Mouse (Mus musculus): ENCODE measurements at regions not wholly inside any gene's neighbourhood (a gene's known extent, or its start where the extent isn't known, plus 50 kb on each side); places are given as distances from the start of the nearest gene placed in this dataset.
"Not testable (repeated sequence)": the region's sequence is repeated elsewhere in the genome, so short reads cannot be mapped to it uniquely, and the experiment has no call there.

DNA sequence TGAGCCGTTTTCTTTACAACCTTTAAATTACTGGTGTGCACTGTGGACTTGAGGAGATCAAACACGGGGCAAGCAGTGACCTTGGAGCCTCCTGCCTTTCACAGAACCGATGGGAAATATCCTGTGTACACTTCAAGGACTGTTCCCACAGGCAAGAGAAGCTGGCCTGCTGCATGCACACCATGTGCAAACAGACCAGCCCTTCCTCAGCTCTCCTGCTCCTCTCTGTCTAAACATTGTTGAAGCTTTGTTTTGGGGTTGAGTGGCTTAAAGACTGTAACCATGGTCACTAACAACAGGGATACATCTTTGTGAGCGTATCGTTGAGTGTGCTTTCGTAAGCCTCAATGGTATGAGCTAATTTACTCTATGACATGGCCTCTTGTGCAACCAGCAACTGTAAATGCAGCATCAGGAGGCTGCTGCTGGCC lies 50.2 kb upstream of the Agps start:
- DNase-seq (ENCODE audit: low spot score in 2 of 2) = no peak

DNA sequence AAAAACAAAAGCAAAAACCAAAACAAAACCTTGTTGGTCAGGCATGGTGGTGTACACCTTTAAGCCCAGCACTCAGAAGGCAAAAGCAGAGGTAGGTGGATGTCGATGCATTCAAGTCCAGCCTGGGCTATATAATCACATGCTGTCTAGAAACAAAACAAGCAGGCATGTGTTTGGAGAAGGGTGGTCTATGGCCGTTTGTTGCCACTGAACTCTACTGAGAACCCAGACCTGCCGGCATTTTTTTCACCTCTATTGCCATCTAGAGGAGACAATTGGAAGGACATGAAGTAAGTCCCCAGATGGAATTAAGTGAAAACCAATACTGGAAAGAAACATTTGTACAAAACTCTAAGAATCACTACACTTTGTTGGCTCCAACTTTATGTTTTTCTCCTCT lies 50.9 kb upstream of the Agps start:
- DNase-seq (ENCODE audit: low spot score in 2 of 2) = peak in 1 of 2 experiments; percentile 34

DNA sequence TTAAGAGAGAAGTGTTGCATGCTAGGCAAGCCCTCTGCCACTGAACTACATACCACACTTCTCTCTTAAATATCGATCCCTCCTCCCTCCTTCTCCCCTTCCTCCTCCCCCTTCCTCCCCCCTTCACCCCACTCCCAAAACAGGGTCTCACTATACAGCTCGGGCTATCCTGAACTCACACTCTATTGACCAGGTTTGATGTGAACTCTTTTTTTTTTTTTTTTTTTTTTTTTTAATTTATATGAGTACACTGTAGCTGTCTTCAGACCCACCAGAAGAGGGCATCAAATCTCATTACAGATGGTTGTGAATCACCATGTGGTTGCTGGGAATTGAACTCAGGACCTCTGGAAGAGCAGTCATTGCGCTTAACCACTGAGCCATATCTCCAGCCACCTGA lies 53.3 kb upstream of the Agps start:
- not testable (repeated sequence) for DNase-seq (ENCODE audit: low spot score in 2 of 2)

DNA sequence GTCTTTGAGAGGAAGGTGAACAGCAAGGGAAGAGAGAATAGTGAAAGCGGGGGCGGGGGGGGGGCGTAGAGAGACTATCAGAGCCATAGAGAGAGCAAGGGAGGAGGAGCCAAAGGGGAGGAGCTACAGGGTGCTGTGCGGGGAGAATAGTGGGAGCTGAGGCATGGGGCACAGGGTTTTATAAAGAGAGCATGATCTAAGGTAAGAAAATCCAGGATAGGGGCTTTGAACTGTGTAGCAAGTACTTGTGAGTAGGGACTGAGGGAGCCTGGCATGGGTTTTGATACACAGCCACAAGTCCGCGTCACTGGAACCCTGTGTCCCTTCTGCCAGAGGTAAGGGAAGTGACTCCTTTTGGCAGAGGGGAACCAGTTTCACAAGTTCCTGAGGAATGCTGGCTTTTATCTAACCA lies 54.9 kb upstream of the Agps start:
- DNase-seq (ENCODE audit: low spot score in 2 of 2) = no peak

DNA sequence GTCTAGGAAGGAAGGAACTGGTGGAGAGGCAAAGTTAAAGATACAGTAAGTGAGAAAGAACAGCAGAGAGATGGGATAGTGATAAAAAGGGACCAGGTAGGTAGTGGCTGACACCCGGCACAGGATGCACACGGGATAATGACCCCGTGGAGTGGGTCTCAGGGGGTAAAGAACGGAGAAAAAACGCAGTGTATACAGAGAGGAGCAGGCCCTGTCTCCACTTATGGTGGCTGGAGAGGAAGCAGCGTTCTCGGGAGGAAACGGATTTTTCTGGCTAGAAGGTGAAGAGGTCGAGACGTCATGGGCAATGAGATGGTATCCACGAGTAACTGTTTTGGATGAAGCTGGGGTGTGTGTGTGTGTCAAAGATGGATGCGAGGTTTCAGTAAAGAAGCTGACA lies 55.4 kb upstream of the Agps start:
- no peak for DNase-seq (ENCODE audit: low spot score in 2 of 2)

DNA sequence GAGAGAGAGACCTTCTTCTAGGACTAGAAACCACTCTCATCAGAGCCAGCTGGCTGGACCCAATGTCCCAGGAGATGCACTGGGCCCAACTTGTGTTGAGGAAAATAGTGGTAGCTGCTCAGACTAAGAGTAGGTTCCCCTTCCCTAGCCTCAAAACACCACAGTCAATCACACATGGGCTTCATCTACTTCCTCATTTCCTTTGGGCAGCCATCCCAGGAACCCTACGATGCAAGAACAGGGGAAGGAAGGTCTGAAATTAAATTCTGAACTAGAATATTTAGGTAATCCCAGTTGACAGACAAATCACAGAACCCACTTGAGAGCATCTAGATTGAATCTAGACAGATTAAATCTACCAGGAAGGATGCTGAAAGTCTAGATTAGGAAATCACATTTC lies 56.8 kb upstream of the Agps start:
- no peak for DNase-seq (ENCODE audit: low spot score in 2 of 2)

DNA sequence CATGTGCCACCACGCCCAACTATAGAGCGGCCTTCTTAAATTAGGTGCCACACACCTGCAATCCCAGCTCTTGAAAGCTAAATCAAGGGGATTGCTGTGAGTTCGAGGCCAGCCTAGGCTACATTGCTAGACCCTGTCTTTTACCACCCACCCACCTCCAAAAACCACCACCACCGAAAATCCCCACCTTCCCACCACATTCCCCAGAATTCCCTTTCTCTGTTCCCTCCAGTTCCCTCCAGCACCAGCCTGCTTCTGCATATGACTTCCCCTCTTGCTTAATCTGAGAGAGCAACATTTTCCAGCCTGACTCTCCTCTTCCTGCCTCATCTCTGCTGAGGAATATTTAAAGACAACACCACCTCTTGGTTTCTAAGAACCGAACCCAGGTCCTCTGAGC lies 58.5 kb upstream of the Agps start:
- no peak for DNase-seq (ENCODE audit: low spot score in 2 of 2)

DNA sequence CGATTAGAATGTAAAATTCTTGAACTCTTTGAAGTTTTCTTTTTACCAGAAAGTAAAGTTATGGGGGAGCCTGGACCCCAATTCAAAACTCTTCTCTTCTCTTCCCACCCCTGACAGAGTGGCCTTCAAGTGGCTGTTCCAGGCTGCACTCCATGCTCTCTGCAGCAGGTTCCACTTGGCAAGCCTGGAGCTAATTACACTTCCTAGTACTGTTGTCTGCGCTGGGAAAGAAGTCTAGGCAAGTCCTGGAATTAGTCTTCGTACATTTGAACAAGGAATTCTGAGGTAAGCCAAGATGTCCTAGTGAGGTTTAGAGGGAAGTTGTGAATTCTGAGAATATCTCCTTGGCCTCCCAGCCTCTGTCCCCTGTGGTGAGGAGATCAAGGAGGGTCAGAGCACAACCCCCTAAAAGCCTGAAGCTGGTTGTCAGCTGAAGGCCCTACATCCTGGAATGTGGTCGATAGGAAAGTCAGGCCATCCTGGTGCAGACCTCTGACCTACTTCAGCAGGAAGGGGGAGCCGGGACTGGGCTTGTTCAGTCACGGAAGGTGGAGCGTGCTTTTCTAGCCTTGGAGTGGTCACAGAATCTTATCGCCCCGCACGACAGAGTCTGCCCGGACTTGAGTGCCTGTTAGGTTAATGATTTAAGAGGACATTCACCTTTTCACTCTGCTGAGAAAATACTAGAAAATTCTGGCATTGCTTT lies 59.6 kb upstream of the Agps start:
- no peak for DNase-seq (ENCODE audit: low spot score in 2 of 2)

DNA sequence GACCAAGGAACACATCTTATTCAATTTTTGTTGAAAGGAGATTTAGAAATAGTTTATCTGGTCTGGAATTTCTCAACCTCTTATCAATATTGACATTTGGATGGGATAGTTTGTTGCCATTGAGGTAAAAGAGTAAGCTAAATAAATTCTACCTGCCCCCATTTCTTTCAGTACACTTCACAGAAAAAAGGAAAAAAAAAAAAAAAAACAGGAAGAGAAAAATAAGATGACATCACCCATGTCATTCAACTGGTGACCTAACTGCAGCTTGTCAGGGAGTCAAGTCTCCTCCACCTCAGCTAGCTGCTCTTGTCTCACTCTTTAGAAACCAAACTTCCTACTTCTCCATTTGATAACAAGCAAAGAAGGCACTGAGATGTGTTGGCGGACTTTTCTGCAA lies 61.3 kb upstream of the Agps start:
- no peak for DNase-seq (ENCODE audit: low spot score in 2 of 2)

DNA sequence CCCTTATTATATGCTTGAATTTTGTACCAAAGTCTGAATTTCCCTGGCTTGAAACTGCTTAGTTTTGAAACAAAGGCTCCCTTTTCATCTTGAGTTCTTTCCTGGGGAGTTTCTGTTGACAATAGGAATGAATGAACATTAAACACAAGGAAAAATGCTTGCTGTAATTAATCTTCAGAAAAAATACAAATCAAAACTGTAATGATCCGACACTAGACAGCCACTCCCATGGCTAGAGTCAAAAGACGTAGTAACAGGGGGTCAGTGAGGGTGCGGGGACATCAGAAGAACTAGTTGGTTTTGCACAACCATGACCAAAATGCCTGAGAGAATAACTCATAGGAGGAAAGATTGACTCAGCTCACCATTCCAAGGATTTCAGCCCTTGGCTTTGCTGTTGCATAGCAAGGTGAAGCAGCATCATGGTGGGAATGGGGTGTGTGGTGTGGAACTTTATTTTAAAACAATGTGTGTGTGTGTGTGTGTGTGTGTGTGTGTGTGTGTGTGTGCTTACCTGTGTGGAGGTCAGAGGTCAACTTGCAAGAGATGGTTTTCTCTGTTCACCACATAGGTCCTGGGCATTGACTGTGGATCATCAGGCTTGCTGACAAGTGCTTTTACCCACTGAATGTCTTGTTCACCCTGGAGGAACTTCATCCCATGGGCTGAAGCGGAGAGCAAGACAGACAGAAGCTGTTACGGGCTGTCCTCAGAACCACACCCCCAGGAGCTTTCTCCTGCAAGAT lies 63.2 kb upstream of the Agps start:
- DNase-seq (ENCODE audit: low spot score in 2 of 2) = no peak

DNA sequence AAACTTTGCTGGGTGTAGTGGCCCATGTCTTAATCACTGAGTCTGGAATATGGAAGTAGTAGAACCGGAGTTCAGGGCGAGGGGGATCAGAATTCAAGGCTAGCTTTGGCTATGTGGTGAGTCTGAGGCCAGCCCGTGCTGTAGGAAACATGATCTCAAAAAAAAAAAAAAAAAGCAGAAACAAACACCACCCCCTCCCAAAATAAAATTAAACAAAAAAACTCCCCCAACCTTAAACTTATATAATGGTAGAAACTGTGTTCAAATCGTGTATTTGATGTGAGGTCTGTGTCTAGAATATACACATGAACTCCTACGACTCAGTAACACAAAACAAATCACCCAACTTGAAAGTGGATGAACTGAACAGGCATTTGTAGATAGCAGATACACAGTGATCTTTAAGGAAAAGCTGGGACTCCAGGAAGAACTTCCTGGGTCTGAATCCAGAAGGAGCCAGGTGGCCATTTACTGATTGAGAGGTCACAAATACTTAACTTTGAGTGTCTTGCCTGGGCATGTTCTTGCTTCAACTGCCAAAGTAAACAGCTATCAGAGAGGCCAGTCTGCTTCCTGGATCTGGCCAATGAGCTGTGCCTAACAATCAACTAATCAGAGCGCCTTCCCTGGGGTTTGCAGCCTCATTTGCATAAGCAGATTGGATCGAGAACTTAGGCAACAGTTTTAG lies 63.6 kb upstream of the Nfe2l2 start:
- DNase-seq (ENCODE audit: low spot score in 2 of 2) = no peak

DNA sequence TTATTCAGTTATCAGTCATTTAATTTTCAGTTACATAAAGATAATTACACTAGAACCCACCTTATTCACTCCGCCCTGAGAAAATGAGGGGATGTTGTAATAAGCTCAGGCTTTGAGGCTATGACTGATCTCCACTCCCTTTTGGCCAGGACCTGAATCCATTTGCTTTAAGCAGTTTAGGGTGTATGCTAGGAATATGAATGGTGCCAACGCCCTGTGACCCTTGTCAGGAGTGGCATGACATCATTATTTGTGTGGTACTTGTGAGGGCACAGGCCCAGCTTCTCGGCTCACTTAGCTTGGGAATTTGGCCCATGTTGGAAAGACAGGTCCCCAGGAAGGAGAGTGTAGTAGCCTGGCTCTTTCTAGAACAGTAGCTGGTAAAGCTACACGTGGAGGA lies 61.0 kb upstream of the Nfe2l2 start:
- DNase-seq (ENCODE audit: low spot score in 2 of 2) = no peak

DNA sequence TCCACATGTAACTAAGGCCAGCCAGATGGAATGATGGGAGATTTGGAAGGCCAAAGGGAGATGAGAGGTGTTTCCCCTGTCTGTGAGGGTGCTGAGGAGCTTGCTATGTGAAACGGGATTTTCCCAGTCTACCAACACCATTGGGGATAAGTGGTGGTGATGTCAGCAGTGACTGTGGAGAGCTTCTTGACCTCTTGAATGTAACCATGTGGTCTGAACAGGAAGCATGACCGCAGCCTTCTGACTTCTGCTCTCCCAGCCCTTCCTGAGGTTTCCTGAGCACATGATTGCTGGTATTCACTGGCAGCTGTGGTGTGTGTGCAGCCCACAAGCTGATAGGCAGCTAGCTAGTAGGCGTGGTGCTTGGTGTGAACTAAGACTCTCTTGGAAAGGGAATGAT lies 58.8 kb upstream of the Nfe2l2 start:
- DNase-seq (ENCODE audit: low spot score in 2 of 2) = no peak

DNA sequence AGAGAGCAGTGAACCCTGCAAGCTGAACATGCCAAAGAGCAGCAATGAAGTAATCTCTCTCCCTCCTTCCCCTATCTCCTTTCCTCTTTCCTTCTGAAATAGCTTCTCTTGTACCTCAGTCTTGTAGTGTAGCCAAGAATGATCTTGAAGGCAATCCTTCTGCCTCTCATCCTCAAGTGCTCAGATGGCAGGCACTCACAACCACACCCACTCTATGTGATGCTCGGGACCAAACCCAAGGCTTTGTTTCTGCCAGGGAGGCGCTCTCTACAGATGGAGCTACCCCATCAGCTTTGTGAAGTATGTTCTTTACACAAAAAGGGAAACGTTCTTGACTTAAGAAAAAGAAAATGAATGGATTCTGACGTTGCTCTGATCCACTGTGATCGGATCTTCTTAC lies 57.6 kb upstream of the Nfe2l2 start:
- DNase-seq (ENCODE audit: low spot score in 2 of 2) = no peak

DNA sequence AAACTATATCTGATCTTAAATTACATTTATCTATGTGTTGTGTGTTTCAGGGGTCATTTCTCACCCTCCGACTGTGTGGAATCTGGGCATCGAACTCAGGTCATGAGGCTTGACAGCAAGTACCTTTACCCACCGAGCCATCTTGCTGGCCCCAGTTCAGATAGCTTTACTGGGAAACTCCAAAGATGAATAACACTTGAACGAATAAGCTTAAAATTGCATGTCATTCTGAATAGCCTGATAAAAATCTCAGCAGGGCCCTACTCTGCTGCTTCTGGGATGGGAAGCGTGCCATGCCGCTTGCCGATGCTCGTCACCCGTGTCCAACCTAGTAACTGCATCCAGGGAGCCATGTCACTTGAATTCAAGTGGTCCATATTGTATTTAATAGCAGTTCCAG lies 57.2 kb upstream of the Nfe2l2 start:
- no peak for DNase-seq (ENCODE audit: low spot score in 2 of 2)

DNA sequence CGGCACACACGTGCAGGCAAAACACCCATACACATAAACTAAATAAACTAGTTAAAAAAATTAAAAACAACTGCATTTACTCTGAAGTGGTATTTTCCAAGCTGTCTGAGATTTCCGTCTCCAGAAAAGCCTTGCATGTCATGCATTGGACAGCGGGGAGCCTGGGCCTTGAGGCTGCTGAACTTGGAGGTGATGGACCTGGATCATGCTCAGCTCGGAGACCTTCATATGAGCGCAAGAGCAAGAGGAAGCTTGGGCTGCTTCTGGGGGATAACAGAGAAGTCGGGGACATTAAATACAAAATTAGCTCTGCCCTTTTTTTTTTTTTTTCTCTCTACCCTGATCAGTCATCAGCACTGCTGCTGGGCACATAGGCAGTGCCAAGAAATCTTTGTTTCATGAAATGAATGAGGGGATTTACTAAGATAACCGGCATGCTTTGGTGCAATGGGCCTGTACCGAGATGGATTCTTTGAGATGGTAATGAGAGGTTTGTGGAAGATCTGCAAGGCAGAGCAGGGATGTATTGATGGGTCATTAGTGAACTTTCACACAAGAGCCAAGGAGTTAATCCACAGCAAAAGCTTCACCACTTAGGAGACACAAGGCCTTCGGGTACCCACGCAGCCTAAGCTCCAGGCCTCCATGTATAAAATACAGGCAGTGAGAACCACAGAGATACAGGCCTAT lies 54.9 kb upstream of the Nfe2l2 start:
- no peak for DNase-seq (ENCODE audit: low spot score in 2 of 2)

DNA sequence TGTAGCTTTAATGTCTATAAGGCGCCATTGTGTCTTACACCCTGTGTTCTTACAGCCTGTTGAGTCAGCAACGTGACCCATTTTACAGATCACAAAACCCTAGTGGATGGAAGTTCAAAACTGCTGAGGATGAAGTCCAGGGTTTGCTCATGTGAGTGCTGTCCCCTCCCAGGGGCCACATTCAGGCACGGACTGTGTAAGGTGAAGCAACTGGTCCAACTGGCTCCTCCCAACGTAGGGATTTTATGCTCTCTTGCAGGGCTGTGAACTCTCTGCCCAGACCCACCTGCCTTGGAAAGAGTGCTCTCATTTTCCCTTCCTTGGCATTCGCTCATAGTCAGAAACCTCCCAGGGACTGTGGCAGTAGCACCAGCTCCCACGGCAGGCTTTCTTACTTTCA lies 53.8 kb upstream of the Nfe2l2 start:
- no peak for DNase-seq (ENCODE audit: low spot score in 2 of 2)

DNA sequence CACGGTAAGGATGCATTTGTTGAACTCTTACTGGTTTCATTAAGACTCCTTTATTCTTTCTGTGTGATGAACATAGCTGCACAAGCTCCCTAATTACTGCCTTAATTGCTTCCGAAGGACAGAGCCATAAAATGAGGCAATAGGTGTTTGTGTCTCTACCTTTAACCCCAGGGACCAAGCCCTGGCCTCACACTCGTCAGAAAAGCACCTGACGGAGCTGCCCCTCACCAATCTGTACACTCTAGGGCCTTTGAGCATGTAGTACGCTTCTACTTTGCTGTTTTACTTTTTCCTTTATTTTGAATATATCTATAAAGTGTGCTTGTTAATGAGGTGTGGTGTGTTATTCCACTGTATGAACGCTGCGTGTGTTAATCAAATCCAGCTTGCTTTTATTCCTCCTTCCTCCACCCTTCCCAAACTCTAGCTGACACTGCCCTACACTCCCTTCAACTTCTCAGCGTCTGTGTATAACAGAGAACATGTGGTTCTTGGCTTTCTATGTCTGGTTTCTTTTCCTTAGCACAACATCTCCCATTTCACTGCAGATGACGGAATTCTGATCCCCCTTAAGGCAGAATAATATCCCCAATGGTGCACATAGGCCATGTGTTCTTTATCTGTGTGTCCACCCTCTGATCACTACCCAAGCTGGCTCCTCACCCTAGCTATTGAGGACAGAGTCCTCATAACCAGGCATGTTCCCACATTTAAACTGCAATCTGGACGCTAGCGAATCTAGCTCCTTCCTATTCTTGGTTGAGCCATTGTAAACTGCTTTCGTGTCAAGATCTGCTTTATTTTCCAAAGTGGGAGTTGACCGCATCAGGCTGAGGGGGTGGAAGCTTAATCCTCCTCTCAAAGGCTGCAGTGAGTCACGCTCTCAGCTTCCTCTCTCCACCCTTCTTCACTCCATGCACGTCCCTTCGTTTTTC lies 52.5 kb upstream of the Nfe2l2 start:
- DNase-seq (ENCODE audit: low spot score in 2 of 2) = no peak

DNA sequence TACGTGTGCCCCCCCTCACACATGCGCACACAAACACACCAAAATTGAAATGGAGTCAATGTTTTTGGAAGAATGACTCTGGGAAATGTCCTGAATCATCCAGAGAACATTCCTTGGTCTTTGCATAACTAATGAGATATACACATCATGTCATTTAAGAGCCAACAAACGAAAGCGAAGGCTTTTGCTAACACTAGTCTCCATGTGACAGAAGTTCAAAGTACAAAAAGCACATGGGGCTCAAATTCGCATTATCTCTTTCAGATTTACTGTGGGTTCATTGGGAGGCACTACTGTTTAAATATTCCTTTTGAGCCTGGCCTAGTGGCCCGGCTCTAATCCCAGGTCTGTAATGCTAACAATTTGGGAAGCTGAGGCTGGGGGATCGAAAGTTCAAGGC lies 50.2 kb upstream of the Nfe2l2 start:
- DNase-seq (ENCODE audit: low spot score in 2 of 2) = no peak
